Mouse (Mus musculus): ENCODE measurements at regions not wholly inside any gene's neighbourhood (a gene's known extent, or its start where the extent isn't known, plus 50 kb on each side); places are given as distances from the start of the nearest gene placed in this dataset.

DNA sequence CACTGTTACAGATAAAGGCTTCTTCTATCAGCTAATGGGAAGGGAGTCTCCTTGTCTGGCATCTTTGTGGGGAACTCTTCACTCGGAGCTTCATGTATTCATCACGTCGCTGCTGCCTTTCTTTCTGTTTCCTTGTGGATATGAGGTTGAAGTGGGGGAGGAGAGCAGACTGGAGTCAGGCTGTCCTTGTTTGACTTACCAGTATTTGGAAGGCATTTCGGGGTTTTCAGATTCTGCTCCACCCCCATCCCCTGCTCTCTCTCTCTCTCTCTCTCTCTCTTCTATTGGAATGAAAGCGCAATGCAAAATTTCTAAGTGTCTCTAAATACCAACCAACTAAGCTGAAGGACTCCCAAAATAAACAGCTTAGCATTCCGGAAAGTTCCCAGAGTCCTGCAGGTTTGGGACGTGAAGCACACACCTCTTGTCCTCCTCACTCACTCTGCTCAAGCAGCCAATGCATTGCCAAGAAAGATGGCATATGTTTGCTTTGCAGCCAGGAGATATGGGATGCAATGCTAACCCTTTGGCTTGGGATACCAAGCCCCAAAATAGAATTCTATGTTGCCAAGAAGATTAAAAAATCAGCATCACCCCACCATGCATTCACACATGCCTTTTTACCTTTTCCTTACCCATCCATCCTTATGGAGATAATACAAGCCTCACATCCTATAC is 670.3 kb downstream of the Cdk5rap2 start:
- DNase-seq: no peak

Measured in layer of hippocampus, postnatal 36 days (tissue).